Mouse (Mus musculus): ENCODE measurements around the gene Spata16.

- no peak for TF ChIP-seq GATA1 (IDR thresholded peaks at IDR 0.05; ENCODE audit: borderline replicate concordance, low read length)
- no peak for TF ChIP-seq FLI1 (IDR thresholded peaks at IDR 0.05; ENCODE audit: low read length)
Observed at GRCm38 (mm10) chr3:27006844-27007243, 369.4 kb downstream of the Spata16 start.

All from megakaryocyte, embryonic 14.5 days (primary cell).